Mouse (Mus musculus) heart, postnatal 4 days (tissue): ENCODE data around the gene Supt5. TPM values are rescaled to one million over a fixed set of nuclear protein-coding genes. Genes with fewer than 3 reads are reported as not detected.

ENCODE experiments used
- DNase-seq: peaks from one replicate; pipeline ENCODE4 v3.0.0; 2021
- total RNA-seq, 2 experiments: library from RNA; stranded (reverse); gene quantifications; 2 replicates each; pipeline ENCODE4 v1.2.3; 2021

Supt5 gene
- total RNA-seq, 2 experiments from 2014 or later = 58.7 to 62.7 TPM

GRCm38 (mm10) chr7:28374647-28375046 is 36.1 kb upstream of the Supt5 start:
- no peak for DNase-seq

GRCm38 (mm10) chr7:28373891-28374495 is 35.4 kb upstream of the Supt5 start:
- no peak for DNase-seq

- peak; percentile 88 for DNase-seq
These were observed 34.6 kb upstream of the Supt5 start for GRCm38 (mm10) chr7:28373131-28373581.

- peak; percentile 99 for DNase-seq
These were observed 33.9 kb upstream of the Supt5 start, which contains the start of gene Plekhg2 for GRCm38 (mm10) chr7:28372251-28373108. Gene Plekhg2 (minus strand): TSS chr7:28372599.

- DNase-seq = peak; percentile 87
These were observed 33.0 kb upstream of the Supt5 start for GRCm38 (mm10) chr7:28371514-28371989.

GRCm38 (mm10) chr7:28370977-28371513 is 32.5 kb upstream of the Supt5 start:
- DNase-seq = no peak

- no peak for DNase-seq
These were observed 31.5 kb upstream of the Supt5 start for GRCm38 (mm10) chr7:28370051-28370450.

- no peak for DNase-seq
These were observed 29.9 kb upstream of the Supt5 start for GRCm38 (mm10) chr7:28368276-28368920.

- no peak for DNase-seq
These were observed 29.2 kb upstream of the Supt5 start for GRCm38 (mm10) chr7:28367663-28368275.

- DNase-seq = no peak
These were observed 24.0 kb upstream of the Supt5 start for GRCm38 (mm10) chr7:28362441-28363060.

GRCm38 (mm10) chr7:28361647-28362341 is 23.2 kb upstream of the Supt5 start:
- no peak for DNase-seq

GRCm38 (mm10) chr7:28360291-28360690 is 21.7 kb upstream of the Supt5 start:
- DNase-seq = no peak

- DNase-seq = no peak
These were observed 21.3 kb upstream of the Supt5 start for GRCm38 (mm10) chr7:28359854-28360253.

GRCm38 (mm10) chr7:28358431-28358830 is 19.9 kb upstream of the Supt5 start:
- DNase-seq = no peak

- DNase-seq = no peak
These were observed 19.4 kb upstream of the Supt5 start for GRCm38 (mm10) chr7:28357984-28358383.

- peak; percentile 80 for DNase-seq
These were observed 18.4 kb upstream of the Supt5 start for GRCm38 (mm10) chr7:28356981-28357380.

- no peak for DNase-seq
These were observed 16.7 kb upstream of the Supt5 start for GRCm38 (mm10) chr7:28355221-28355620.

- DNase-seq = no peak
These were observed 16.1 kb upstream of the Supt5 start for GRCm38 (mm10) chr7:28354596-28354995.

GRCm38 (mm10) chr7:28354113-28354581 is 15.6 kb upstream of the Supt5 start:
- DNase-seq = no peak

- no peak for DNase-seq
These were observed 14.7 kb upstream of the Supt5 start for GRCm38 (mm10) chr7:28353267-28353666.

GRCm38 (mm10) chr7:28351676-28352191 is 13.2 kb upstream of the Supt5 start:
- DNase-seq = no peak
